Mouse (Mus musculus): Measurements from ENCODE around the gene Hal. TPM values are rescaled to one million over a fixed set of nuclear protein-coding genes. Genes with fewer than 3 reads are reported as not detected.

Gene Hal
- polyA plus RNA-seq (2015; fragmentation: Nextera tagmentation; extraction: Ambion mirVana): 0.26 and 9.0 TPM in 2 replicates

GRCm38 (mm10) chr10:93488066-93488827 lies at the start of gene Hal:
Hal (plus strand) TSS chr10:93488768.

GRCm38 (mm10) chr10:93539775-93540430 lies 51.3 kb downstream of the Hal start, which contains the start of gene Amdhd1:
Amdhd1 (minus strand) TSS chr10:93540033.

GRCm38 (mm10) chr10:93540431-93541210 lies 52.1 kb downstream of the Hal start, which contains the start of gene Ccdc38:
Ccdc38 (plus strand) TSS chr10:93540632.

Other genes with a start within 250 kb of the Hal start
- 20.2 and 22.1 TPM in 2 replicates for gene Elk3, start 177.6 kb upstream of the Hal start, polyA plus RNA-seq (2015; fragmentation: Nextera tagmentation; extraction: Ambion mirVana)
- 71.2 and 79.1 TPM in 2 replicates for gene Lta4h, start 35.4 kb upstream of the Hal start, polyA plus RNA-seq (2015; fragmentation: Nextera tagmentation; extraction: Ambion mirVana)
- gene Amdhd1, start 51.3 kb downstream of the Hal start, polyA plus RNA-seq (2015; fragmentation: Nextera tagmentation; extraction: Ambion mirVana): 0.13 TPM in 1 of 2 replicates, not detected in the other
- gene Ccdc38, start 51.9 kb downstream of the Hal start, polyA plus RNA-seq (2015; fragmentation: Nextera tagmentation; extraction: Ambion mirVana): 0.12 and 0.15 TPM in 2 replicates
- gene Snrpf, start 100.9 kb downstream of the Hal start, polyA plus RNA-seq (2015; fragmentation: Nextera tagmentation; extraction: Ambion mirVana): 50.5 and 62.8 TPM in 2 replicates
- gene Ntn4, start 151.9 kb downstream of the Hal start, polyA plus RNA-seq (2015; fragmentation: Nextera tagmentation; extraction: Ambion mirVana): 0.50 and 0.77 TPM in 2 replicates

Measured in skeletal muscle tissue, postnatal 0 days (tissue).